Mouse (Mus musculus): Measurements from ENCODE around the gene Cand2. TPM values are rescaled to one million over a fixed set of nuclear protein-coding genes. Genes with fewer than 3 reads are reported as not detected.

Cand2 gene
- polyA plus RNA-seq, 1 experiment from 2014 or later = 66.9 TPM

DNA sequence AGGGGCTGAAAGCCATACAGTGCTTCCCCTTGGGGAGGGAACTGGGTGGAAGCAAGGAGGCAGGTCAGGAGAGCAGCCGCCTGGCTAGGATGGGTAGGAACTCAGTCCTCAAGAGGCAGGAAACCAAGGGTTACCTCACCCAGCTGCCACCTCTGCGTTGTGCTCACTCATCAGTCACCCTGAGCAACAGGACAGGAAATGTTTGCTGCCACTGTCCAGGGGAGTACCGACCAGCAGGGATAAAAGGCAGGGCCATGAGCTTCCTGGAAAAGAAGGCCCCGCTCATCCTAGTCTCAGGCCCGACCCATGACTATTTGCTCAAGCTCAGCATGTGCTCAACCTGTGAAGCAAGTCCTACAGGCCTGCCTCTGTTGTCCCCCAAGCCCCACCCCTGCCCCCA, 14.9 kb upstream of the Cand2 start:
- Histone ChIP-seq H3K4me2 (no peak overlapping the region), H3K4me3 (replicated peaks) (no peak overlapping the region), H3K9ac (replicated peaks) (no peak overlapping the region; the same call in 1 of the 2 replicates), H3K27ac (no peak overlapping the region), H3K36me3 (no peaks in the 10 kb centered on the region), H3K9me3 (no peaks in the 10 kb centered on the region), H3K27me3 (no peaks in the 10 kb centered on the region), H3K4me1 (replicated peaks) (peaks cover 29% of the 10 kb centered on the region)
- WGBS = 60% methylated on average over 5 of the region's 5 CpGs
- ATAC-seq (ENCODE audit: insufficient number of reproducible peaks, insufficient read depth, low FRiP score, low TSS enrichment, low read depth) = no peak

DNA sequence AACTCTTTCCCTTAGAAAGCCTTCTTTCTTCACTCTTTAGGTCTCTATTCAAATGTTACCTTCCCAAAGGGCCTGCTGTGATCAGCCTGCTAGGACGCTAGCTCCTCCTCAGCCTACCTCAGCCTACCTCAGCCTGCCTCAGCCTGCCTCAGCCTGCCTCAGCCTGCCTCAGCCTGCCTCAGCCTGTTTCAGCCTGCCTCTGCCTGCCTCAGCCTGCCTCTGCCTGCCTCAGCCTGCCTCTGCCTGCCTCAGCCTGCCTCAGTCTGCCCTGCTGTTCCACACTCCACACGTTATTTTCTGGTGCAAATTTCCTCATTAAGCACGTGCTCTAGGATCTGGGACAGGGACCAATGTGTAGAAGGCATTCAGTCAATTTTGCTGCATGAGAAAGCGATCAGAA, 14.2 kb upstream of the Cand2 start:
- no peak for ATAC-seq (ENCODE audit: insufficient number of reproducible peaks, insufficient read depth, low FRiP score, low TSS enrichment, low read depth)
- H3K4me3 ChIP-seq (replicated peaks) = no peak overlapping the region
- H3K4me1 ChIP-seq (replicated peaks) = peaks cover 31% of the 10 kb centered on the region
- no peaks in the 10 kb centered on the region for H3K9me3 ChIP-seq
- no peaks in the 10 kb centered on the region for H3K27me3 ChIP-seq
- no peaks in the 10 kb centered on the region for H3K36me3 ChIP-seq
- WGBS = 92% methylated on average over 4 of the region's 4 CpGs
- no peak overlapping the region for H3K27ac ChIP-seq
- H3K9ac ChIP-seq (replicated peaks) = no peak overlapping the region
- H3K4me2 ChIP-seq = no peak overlapping the region

DNA sequence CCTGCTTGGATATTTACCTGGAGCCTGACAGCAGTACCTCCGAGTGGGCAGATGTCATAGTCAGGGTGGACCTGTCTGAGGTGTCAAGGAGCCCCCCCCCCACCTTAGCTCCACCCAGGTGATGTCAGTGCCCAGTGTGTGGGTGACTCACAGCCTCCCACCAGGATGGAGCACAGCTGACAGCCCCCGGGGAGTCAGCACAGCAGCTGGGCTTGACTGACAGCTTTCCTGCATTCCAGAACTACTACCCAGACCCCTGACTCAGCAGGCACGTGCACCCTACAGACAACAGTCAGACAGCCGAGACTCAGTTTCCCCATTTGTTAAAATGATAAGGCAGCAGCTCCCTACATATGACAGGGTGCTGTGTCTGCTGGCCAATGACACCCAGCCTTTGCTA, 13.4 kb upstream of the Cand2 start:
- Histone ChIP-seq H3K4me2 (no peak overlapping the region), H3K4me1 (replicated peaks) (peaks cover 31% of the 10 kb centered on the region), H3K9me3 (no peaks in the 10 kb centered on the region), H3K36me3 (no peaks in the 10 kb centered on the region), H3K27ac (no peak overlapping the region), H3K4me3 (replicated peaks) (no peak overlapping the region), H3K27me3 (no peaks in the 10 kb centered on the region), H3K9ac (replicated peaks) (no peak overlapping the region)
- ATAC-seq (ENCODE audit: insufficient number of reproducible peaks, insufficient read depth, low FRiP score, low TSS enrichment, low read depth) = no peak
- WGBS = 63% methylated on average over 4 of the region's 4 CpGs

DNA sequence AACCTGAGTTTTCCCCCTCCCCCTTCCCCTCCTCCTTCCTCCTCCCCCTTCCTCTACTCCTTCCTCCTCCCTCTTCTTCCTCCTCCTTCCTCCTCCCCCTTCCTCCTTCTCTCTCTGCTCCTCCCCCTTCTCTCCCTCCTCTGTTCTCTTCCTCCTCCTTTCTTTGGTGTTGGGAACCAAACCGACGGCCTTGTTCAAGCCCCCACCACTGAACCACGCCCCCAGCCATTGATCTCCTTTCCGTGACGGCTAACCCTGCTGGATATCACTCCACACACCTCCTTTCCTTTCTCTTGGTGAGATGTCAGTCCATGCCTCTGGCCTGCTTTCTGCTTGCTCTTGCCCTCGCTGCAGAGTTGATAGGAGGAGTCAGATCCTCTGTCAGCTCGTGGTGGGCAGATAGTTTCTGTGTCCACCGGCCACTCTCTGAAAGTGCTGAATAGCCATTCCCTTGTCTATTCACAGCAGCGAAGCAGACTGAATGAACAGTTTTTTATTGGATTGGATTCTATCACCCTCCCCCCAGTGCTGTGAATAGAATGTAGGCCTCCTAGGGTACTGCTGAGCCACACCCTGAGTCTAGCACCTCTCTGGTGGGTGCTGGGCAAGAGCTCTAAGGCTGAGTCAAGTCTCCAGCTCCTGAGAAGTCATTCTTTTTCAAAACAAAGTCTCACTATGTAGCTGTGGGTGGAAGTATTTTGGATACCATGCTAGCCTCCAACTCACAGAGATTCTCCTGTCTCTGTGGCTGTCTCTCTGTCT, 12.2 kb upstream of the Cand2 start, which contains the start of gene Tmem40:
Gene Tmem40 (minus strand): TSS at position 416 of the 762 bp plus-strand sequence.
- peak within 1 kb of the TSS; percentile 30 for H3K4me2 ChIP-seq
- H3K27ac ChIP-seq = peak within 1 kb of the TSS; percentile 94
- peaks cover 31% of the 10 kb centered on the region for H3K4me1 ChIP-seq (replicated peaks)
- WGBS = 7% methylated on average over 9 of the region's 9 CpGs
- no peaks in the 10 kb centered on the region for H3K36me3 ChIP-seq
- H3K4me3 ChIP-seq (replicated peaks) = no peak within 1 kb of the TSS
- H3K27me3 ChIP-seq = no peaks in the 10 kb centered on the region
- no peaks in the 10 kb centered on the region for H3K9me3 ChIP-seq
- ATAC-seq (ENCODE audit: insufficient number of reproducible peaks, insufficient read depth, low FRiP score, low TSS enrichment, low read depth) = no peak
- H3K9ac ChIP-seq (replicated peaks) = no peak within 1 kb of the TSS

DNA sequence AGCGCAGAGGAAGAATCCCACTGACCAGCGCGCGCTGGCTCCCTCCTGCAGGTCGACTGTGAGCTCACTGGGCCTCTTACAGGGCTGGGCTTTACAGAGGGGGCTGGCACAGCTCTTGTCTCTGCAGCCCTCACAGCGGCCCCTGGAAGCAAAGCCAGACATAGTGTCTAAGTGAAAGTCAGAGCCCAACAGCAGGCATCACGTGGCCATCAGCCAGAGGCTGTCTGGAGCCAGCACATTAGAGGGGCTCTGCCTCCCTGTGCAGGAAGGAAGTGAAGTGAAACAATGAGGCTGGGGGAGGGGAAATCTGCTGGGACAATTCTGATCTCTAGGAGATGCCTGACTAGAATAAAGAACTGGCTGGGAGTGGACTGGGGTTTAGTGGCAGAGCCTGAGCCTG, 10.2 kb upstream of the Cand2 start:
- peak; percentile 80 for ATAC-seq (ENCODE audit: insufficient number of reproducible peaks, insufficient read depth, low FRiP score, low TSS enrichment, low read depth)
- Histone ChIP-seq H3K4me3 (replicated peaks) (no peak overlapping the region), H3K27me3 (no peaks in the 10 kb centered on the region), H3K9ac (replicated peaks) (peak overlapping the region; percentile 32; the same call in 1 of the 2 replicates), H3K27ac (peak overlapping the region; percentile 94), H3K4me1 (replicated peaks) (peaks cover 36% of the 10 kb centered on the region), H3K4me2 (peak overlapping the region; percentile 24), H3K36me3 (no peaks in the 10 kb centered on the region), H3K9me3 (no peaks in the 10 kb centered on the region)
- 9% methylated on average over 7 of the region's 7 CpGs for WGBS

DNA sequence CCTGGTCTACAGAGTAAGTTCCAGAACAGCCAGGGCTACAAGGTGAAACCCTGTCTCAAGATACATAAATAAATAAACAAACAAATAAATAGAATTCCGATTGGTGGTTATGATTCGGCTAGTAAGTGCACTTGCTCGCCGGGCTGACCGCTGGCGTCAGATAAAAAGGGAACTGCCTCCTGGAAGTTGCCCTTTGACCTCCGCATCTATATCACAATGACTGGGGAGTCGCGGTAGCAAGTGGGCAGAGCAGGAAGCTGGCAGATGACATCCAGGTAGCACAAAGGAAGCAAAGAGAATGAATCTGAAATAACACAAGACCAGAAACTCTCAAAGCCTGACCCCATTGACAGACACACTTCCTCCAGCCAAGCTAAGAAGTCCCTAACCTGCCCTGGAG, 7.0 kb upstream of the Cand2 start:
- Histone ChIP-seq H3K27ac (peak overlapping the region; percentile 17; the same call in 1 of the 2 replicates), H3K9ac (replicated peaks) (no peak overlapping the region), H3K4me2 (no peak overlapping the region), H3K27me3 (no peaks in the 10 kb centered on the region), H3K4me3 (replicated peaks) (no peak overlapping the region), H3K4me1 (replicated peaks) (peaks cover 20% of the 10 kb centered on the region), H3K36me3 (no peaks in the 10 kb centered on the region), H3K9me3 (no peaks in the 10 kb centered on the region)
- no peak for ATAC-seq (ENCODE audit: insufficient number of reproducible peaks, insufficient read depth, low FRiP score, low TSS enrichment, low read depth)
- WGBS = 58% methylated on average over 9 of the region's 9 CpGs

DNA sequence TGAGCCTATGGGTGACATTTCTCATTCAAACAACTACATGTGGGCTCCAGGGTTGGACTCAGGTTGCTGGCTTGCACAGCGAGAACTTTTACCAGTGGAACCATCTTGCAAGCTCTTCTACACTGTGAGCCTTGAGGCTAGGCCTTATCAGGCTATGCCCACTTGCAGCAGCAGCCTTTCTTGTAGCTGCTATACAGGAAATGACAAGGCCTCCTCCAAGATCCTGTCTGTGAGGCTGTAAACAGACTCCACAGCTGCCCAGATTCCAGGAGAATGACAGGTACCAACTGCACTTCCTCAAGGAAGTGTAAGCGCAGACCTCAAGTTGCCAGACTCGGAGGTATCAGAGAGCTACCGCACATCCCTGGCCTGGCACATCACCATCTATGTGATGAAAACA, 6.1 kb upstream of the Cand2 start:
- Histone ChIP-seq H3K9me3 (no peaks in the 10 kb centered on the region), H3K4me2 (no peak overlapping the region), H3K4me1 (replicated peaks) (peaks cover 15% of the 10 kb centered on the region), H3K27me3 (no peaks in the 10 kb centered on the region), H3K36me3 (no peaks in the 10 kb centered on the region), H3K27ac (peak overlapping the region; percentile 37; the same call in 1 of the 2 replicates), H3K4me3 (replicated peaks) (no peak overlapping the region), H3K9ac (replicated peaks) (no peak overlapping the region)
- ATAC-seq (ENCODE audit: insufficient number of reproducible peaks, insufficient read depth, low FRiP score, low TSS enrichment, low read depth) = no peak
- 74% methylated on average over 4 of the region's 4 CpGs for WGBS

DNA sequence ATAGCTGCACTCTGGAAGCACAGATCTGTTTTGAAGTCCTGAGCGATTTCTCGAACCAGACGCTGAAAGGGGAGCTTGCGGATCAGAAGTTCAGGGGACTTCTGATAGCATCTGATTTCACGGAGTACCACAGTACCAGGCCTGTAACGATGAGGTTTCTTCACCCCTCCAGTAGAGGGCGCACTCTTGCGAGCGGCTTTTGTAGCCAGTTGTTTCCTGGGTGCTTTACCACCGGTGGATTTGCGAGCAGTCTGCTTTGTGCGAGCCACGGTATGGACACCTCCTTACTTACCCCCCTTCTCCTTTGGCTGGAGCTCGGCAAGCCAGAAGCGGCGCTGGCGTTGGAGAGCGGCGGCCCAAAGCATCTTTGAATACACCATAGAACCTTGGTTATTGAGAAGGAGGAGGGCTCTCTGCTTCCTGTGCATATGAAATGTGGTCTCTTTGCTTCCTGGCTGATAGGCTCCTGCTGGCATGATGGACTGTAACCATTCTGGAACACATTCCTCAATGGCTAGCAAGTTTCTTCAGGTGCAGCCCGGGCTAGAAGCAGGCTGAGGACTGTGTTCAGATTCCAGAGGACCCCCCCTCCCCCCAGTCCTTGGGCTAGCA, 4.2 kb upstream of the Cand2 start:
- peaks cover 5% of the 10 kb centered on the region for H3K4me1 ChIP-seq (replicated peaks)
- 85% methylated on average over 20 of the region's 20 CpGs for WGBS
- no peaks in the 10 kb centered on the region for H3K27me3 ChIP-seq
- no peak for ATAC-seq (ENCODE audit: insufficient number of reproducible peaks, insufficient read depth, low FRiP score, low TSS enrichment, low read depth)
- no peak overlapping the region for H3K4me3 ChIP-seq (replicated peaks)
- H3K9ac ChIP-seq (replicated peaks) = no peak overlapping the region
- no peak overlapping the region for H3K27ac ChIP-seq
- no peak overlapping the region for H3K4me2 ChIP-seq
- H3K36me3 ChIP-seq = no peaks in the 10 kb centered on the region
- H3K9me3 ChIP-seq = no peaks in the 10 kb centered on the region

DNA sequence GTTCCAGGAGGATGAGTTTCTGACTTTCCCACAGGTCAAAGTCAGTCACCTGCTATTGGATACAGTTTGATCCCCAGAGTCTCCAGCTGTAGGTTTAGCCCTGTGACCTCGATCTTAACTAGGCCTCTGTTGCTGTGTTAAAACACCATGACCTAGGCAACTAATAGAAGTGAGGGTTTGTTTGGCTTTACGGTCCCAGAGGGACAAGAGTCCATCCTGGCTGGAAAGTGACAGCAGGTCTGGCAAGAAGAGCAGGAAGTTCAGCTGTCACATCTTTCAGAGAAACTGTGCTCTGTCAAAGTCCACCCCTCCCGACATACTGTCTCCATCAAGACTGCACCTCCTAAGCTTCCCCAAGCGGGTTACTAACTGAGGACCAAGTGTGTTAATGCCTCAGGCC, 3.5 kb upstream of the Cand2 start:
- 69% methylated on average over 4 of the region's 4 CpGs for WGBS
- Histone ChIP-seq H3K27ac (no peak overlapping the region), H3K4me1 (replicated peaks) (peaks cover 11% of the 10 kb centered on the region), H3K4me3 (replicated peaks) (no peak overlapping the region), H3K4me2 (no peak overlapping the region), H3K9me3 (no peaks in the 10 kb centered on the region), H3K27me3 (no peaks in the 10 kb centered on the region), H3K9ac (replicated peaks) (no peak overlapping the region), H3K36me3 (no peaks in the 10 kb centered on the region)
- ATAC-seq (ENCODE audit: insufficient number of reproducible peaks, insufficient read depth, low FRiP score, low TSS enrichment, low read depth) = no peak

DNA sequence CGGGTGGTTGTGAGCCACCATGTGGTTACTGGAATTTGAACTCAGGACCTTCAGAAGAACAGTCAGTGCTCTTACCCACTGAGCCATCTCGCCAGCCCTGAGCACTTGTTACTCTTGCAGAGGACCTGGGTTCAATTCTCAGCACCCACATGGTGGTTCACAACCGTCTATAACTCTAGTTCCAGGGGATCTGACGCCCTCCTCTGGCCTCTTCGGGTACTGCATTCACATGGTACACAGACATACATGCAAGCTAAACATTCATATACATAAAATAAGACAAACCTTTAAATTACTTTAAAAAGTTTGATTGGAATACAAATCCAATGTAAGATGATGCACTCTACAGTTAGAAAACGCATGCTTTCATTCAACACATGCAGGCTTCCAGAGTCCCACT, 2.1 kb upstream of the Cand2 start:
- H3K9me3 ChIP-seq = no peaks in the 10 kb centered on the region
- peaks cover 25% of the 10 kb centered on the region for H3K4me1 ChIP-seq (replicated peaks)
- ATAC-seq (ENCODE audit: insufficient number of reproducible peaks, insufficient read depth, low FRiP score, low TSS enrichment, low read depth) = no peak
- no peaks in the 10 kb centered on the region for H3K27me3 ChIP-seq
- H3K9ac ChIP-seq (replicated peaks) = no peak overlapping the region
- H3K27ac ChIP-seq = no peak overlapping the region
- 0 out of 2 replicates have a peak, but pooled peaks cover 3% of the 10 kb centered on the region for H3K36me3 ChIP-seq
- no peak overlapping the region for H3K4me2 ChIP-seq
- 79% methylated on average over 6 of the region's 6 CpGs for WGBS
- H3K4me3 ChIP-seq (replicated peaks) = no peak overlapping the region

DNA sequence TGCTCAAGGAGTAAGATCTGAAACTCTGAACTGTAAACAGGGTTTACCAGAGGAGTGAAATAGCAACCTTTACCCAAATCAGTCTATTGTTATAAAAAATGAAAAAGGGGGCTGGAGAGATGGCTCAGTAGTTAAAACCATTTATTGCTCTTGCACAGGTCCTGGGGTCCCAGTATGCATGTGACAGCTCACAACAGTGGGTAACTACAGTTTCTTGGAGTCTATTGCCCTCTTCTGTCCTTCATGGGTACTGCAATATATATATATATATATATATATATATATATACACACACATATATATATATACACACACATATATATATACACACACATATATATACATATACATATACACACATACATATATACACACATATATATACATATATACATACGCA, 1.7 kb upstream of the Cand2 start:
- Histone ChIP-seq H3K4me3 (replicated peaks) (no peak overlapping the region), H3K4me2 (no peak overlapping the region), H3K36me3 (0 out of 2 replicates have a peak, but pooled peaks cover 7% of the 10 kb centered on the region), H3K4me1 (replicated peaks) (peaks cover 25% of the 10 kb centered on the region), H3K27me3 (no peaks in the 10 kb centered on the region), H3K27ac (no peak overlapping the region), H3K9ac (replicated peaks) (no peak overlapping the region), H3K9me3 (no peaks in the 10 kb centered on the region)
- ATAC-seq (ENCODE audit: insufficient number of reproducible peaks, insufficient read depth, low FRiP score, low TSS enrichment, low read depth) = no peak
- WGBS = 75% methylated on average over 1 of the region's 1 CpGs

Data from limb, embryonic 12.5 days (tissue).